Mouse (Mus musculus) C2C12 (cell line): ENCODE data around the gene Dytn. TPM values are rescaled to one million over a fixed set of nuclear protein-coding genes. Genes with fewer than 3 reads are reported as not detected.

Experiments
- H3K27me3 ChIP-seq: one replicate; pipeline ENCODE4 v1.6.1; 2011; ENCODE audit not compliant: control insufficient read depth, insufficient read depth, insufficient read length
- H3K36me3 ChIP-seq: one replicate; pipeline ENCODE4 v1.6.1; 2011; ENCODE audit not compliant: control insufficient read depth, insufficient read depth
- H3K4me3 ChIP-seq: one replicate; pipeline ENCODE4 v1.5.1; 2011; ENCODE audit warnings: mild to moderate bottlenecking, control low read depth; ENCODE audit not compliant: poor library complexity, insufficient read depth, severe bottlenecking
- H3K79me2 ChIP-seq: one replicate; pipeline ENCODE4 v1.6.1; 2011; ENCODE audit not compliant: control insufficient read depth, insufficient read depth
- H3K79me3 ChIP-seq: one replicate; pipeline ENCODE4 v1.6.1; 2011; ENCODE audit warnings: low read depth, control low read depth
- H3ac ChIP-seq: one replicate; pipeline ENCODE3; 2011; ENCODE audit warnings: low read depth; ENCODE audit not compliant: control insufficient read depth, insufficient read length
- CEBPB ChIP-seq: IDR thresholded peaks from one replicate; pipeline ENCODE4 v1.6.1; 2011; ENCODE audit warnings: low read depth, mild to moderate bottlenecking, control low read depth, moderate library complexity
- CTCF ChIP-seq: IDR thresholded peaks from one replicate; pipeline ENCODE4 v1.5.1; 2011; ENCODE audit not compliant: control insufficient read depth, insufficient read depth, insufficient read length
- FOSL1 ChIP-seq: IDR thresholded peaks from one replicate; pipeline ENCODE4 v1.8.0; 2011; ENCODE audit warnings: mild to moderate bottlenecking, low read length; ENCODE audit not compliant: poor library complexity, insufficient read depth, severe bottlenecking
- MAX ChIP-seq: IDR thresholded peaks from one replicate; pipeline ENCODE4 v1.6.1; 2011; ENCODE audit warnings: mild to moderate bottlenecking, control low read depth
- MYOD1 ChIP-seq: IDR thresholded peaks from one replicate; pipeline ENCODE4 v1.6.1; 2011; ENCODE audit warnings: low read depth; ENCODE audit not compliant: control insufficient read depth, insufficient read length
- MYOG ChIP-seq: IDR thresholded peaks from one replicate; pipeline ENCODE4 v1.6.1; 2011; ENCODE audit not compliant: control insufficient read depth, insufficient read length; ENCODE audit errors: extremely low read depth
- USF1 ChIP-seq: IDR thresholded peaks from one replicate; pipeline ENCODE4 v1.6.1; 2011; ENCODE audit warnings: low read depth, mild to moderate bottlenecking, control low read depth, moderate library complexity
- long read RNA-seq, 2 experiments: library from polyadenylated mRNA; unstranded; transcript quantifications; one replicate each; pipeline ENCODE4 v2.0.0; 2019 to 2020
- polyA plus RNA-seq: library from polyadenylated mRNA; unstranded; fragments of >200 nt; fragmentation: generic; extraction: Trizol; gene quantifications from one replicate; pipeline ENCODE4 v1.2.1, GENCODE M21; 2012; ENCODE audit warnings: missing spikeins

Dytn gene
- polyA plus RNA-seq, result not detected
- long read RNA-seq, experiment 1, result 0 reads
- long read RNA-seq, experiment 2, result 0 reads

- TF ChIP-seq CEBPB, result no peak
- no peak for TF ChIP-seq MYOG
- TF ChIP-seq FOSL1, result no peak
- no peak for TF ChIP-seq CTCF
- no peak for TF ChIP-seq MYOD1
- TF ChIP-seq MAX, result no peak
- TF ChIP-seq USF1, result no peak
- H3K79me3 ChIP-seq, result no peaks in the 10 kb centered on the region
- H3K27me3 ChIP-seq, result no peaks in the 10 kb centered on the region
Observed at GRCm38 (mm10) chr1:63686827-63687226, at the start of gene Dytn. TSS of gene Dytn (minus strand) at chr1:63686927.

GRCm38 (mm10) chr1:63730240-63730771 lies 43.6 kb upstream of the Dytn start, which contains the start of the genes Mdh1b and Fastkd2:
TSS of gene Mdh1b (minus strand) at chr1:63730318.
TSS of gene Fastkd2 (plus strand) at chr1:63730614.
- Histone ChIP-seq H3ac (peak within 1 kb of the TSS; percentile 80), H3K36me3 (peaks cover 5% of the 10 kb centered on the region), H3K4me3 (peak within 1 kb of the TSS; percentile 84), H3K27me3 (no peaks in the 10 kb centered on the region), H3K79me3 (peaks cover 21% of the 10 kb centered on the region), H3K79me2 (peaks cover 40% of the 10 kb centered on the region)
- no peak for TF ChIP-seq MYOD1
- TF ChIP-seq MYOG, result no peak
- TF ChIP-seq MAX, result peak; percentile 95
- no peak for TF ChIP-seq FOSL1
- no peak for TF ChIP-seq USF1
- no peak for TF ChIP-seq CEBPB

More at GRCm38 (mm10) chr1:63686827-63687226, at the start of gene Dytn:
- Histone ChIP-seq H3K4me3 (no peak within 1 kb of the TSS), H3ac (no peak within 1 kb of the TSS), H3K79me2 (no peaks in the 10 kb centered on the region), H3K36me3 (no peaks in the 10 kb centered on the region)

GRCm38 (mm10) chr1:63729796-63730195 lies 43.1 kb upstream of the Dytn start:
- peaks cover 40% of the 10 kb centered on the region for H3K79me2 ChIP-seq
- H3K4me3 ChIP-seq, result no peak overlapping the region
- no peaks in the 10 kb centered on the region for H3K27me3 ChIP-seq
- H3ac ChIP-seq, result peak overlapping the region; percentile 56
- no peak for TF ChIP-seq CEBPB
- no peak for TF ChIP-seq MYOG
- H3K79me3 ChIP-seq, result peaks cover 21% of the 10 kb centered on the region
- H3K36me3 ChIP-seq, result peaks cover 5% of the 10 kb centered on the region

- no peaks in the 10 kb centered on the region for H3K27me3 ChIP-seq
- no peak for TF ChIP-seq MYOD1
- TF ChIP-seq CEBPB, result no peak
- TF ChIP-seq MYOG, result no peak
- no peak for TF ChIP-seq CTCF
- no peak for TF ChIP-seq MAX
- no peak for TF ChIP-seq USF1
- TF ChIP-seq FOSL1, result no peak
- no peaks in the 10 kb centered on the region for H3K36me3 ChIP-seq
Observed at GRCm38 (mm10) chr1:63720161-63720560, 33.4 kb upstream of the Dytn start.

GRCm38 (mm10) chr1:63708876-63709275 lies 22.1 kb upstream of the Dytn start:
- Histone ChIP-seq H3K79me2 (no peaks in the 10 kb centered on the region), H3K79me3 (no peaks in the 10 kb centered on the region), H3K36me3 (no peaks in the 10 kb centered on the region), H3K4me3 (no peak overlapping the region), H3K27me3 (no peaks in the 10 kb centered on the region), H3ac (no peak overlapping the region)
- TF ChIP-seq CTCF, result no peak
- TF ChIP-seq USF1, result no peak
- peak; percentile 64 for TF ChIP-seq CEBPB

More at GRCm38 (mm10) chr1:63720161-63720560, 33.4 kb upstream of the Dytn start:
- Histone ChIP-seq H3K4me3 (no peak overlapping the region), H3K79me3 (no peaks in the 10 kb centered on the region), H3ac (no peak overlapping the region), H3K79me2 (no peaks in the 10 kb centered on the region)

- no peaks in the 10 kb centered on the region for H3K79me3 ChIP-seq
- no peak overlapping the region for H3K4me3 ChIP-seq
- H3K79me2 ChIP-seq, result no peaks in the 10 kb centered on the region
- TF ChIP-seq CEBPB (no peak), FOSL1 (no peak), MYOD1 (no peak), MYOG (no peak), USF1 (no peak), CTCF (no peak), MAX (no peak)
- H3K36me3 ChIP-seq, result no peaks in the 10 kb centered on the region
- H3K27me3 ChIP-seq, result no peaks in the 10 kb centered on the region
- no peak overlapping the region for H3ac ChIP-seq
Observed at GRCm38 (mm10) chr1:63705733-63706132, 19.0 kb upstream of the Dytn start.
